Mouse (Mus musculus): ENCODE data around the gene Slc5a10.

DNA sequence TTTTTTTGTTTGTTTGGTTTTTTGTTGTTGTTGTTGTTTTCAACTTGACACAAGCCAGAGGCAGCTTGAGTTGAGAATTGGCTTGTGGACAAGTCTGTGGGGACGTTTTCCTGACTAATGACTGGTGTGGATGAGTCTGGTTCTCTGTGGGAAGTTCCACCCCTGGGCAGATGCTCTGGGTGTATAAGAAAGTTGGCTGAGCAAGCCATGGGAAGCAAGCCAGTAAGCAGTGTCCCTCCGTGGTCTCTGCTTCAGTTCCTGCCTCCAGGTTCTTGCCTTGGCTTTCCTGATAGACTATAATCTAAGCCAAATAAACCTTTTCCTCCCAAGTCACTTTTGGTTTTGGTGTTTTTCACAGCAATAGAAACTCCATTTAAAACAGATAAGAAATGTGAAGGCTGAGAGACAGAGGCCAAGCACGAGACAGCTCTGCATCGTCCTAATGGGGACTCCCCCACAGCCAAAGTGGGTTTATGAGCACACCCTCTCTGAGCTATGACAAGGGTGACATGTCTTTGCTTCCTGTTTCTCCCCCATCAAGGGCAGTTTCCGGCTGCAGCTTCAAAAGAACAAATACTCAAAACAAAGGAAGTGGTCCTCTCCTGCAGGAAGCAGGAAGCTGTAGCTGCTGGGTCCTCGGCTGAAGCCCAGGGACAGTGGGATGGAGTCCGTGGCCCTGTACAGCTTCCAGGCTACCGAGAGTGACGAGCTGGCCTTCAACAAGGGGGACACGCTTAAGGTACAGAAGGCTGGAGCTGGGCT is 67.8 kb downstream of the Slc5a10 start, which contains the start of gene Grap:
- TF ChIP-seq POLR2A (IDR thresholded peaks at IDR 0.05; ENCODE audit: extremely low read depth, insufficient read depth, low read length) (no peak), CTCF (IDR thresholded peaks at IDR 0.05; ENCODE audit: extremely low read depth, insufficient read depth, low read length) (no peak)
